Mouse (Mus musculus) gastrocnemius, postnatal 25 days (tissue): ENCODE data around the gene Prkx. TPM values are rescaled to one million over a fixed set of nuclear protein-coding genes. Genes with fewer than 3 reads are reported as not detected.
A peak's percentile ranks its signal among the peaks of the same experiment; 100 is the strongest.

Experiments
- DNase-seq: peaks from one replicate; pipeline ENCODE4 v3.0.0; 2022
- long read RNA-seq, 2 experiments: library from polyadenylated mRNA; stranded (forward); transcript quantifications; one replicate each; pipeline ENCODE4 v2.0.0; 2021
- total RNA-seq, 2 experiments: library from RNA; stranded (reverse); gene quantifications; 1 replicate in 1 of 2; 2 replicates in 1 of 2; pipeline ENCODE4 v1.2.3; 2021

The Prkx gene
- 1 to 10 TPM; 5.1 to 5.7 TPM for total RNA-seq
- long read RNA-seq, experiment 1, full-length matches to known transcripts: 1 of 2 reads
- long read RNA-seq, experiment 1, partial matches to known transcripts: 0 of 2 reads
- long read RNA-seq, experiment 1, other reads (novel, unspliced or antisense): 1 of 2 reads
- long read RNA-seq, experiment 2, partial matches to known transcripts: 0 of 2 reads
- long read RNA-seq, experiment 2, other reads (novel, unspliced or antisense): 2 of 2 reads

DNA sequence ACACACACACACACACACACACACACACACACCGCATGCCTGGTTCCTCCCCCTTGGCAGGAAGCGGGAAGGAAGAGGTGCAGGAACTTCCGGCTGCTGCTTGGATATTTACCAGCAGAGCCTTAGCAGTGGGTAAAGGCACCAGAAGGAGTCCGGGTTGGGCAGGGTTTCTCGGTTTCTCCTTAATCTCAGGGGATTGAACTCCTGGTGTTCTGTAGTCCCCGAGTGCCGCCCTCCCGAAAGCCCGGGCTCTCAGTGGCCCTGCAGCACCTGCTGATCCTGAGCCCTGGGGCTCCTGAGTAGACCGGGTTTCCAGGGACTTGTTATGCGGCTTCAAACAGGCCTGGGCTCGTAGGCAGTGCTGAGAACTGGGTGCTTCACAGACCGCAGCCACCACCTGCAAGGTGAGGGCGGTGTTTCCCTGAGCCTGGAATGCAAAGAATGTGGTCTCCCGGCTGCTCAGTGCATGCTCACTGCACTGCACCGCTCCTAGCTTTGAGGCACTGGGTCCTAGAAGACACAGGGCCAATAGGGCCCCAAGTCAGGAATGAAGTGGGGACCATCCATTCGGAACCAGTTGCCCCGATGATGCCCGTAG lies at the start of gene Prkx:
TSS of gene Prkx (minus strand) at position 41 of the 598 bp plus-strand sequence.
- peak; percentile 33 for DNase-seq

DNA sequence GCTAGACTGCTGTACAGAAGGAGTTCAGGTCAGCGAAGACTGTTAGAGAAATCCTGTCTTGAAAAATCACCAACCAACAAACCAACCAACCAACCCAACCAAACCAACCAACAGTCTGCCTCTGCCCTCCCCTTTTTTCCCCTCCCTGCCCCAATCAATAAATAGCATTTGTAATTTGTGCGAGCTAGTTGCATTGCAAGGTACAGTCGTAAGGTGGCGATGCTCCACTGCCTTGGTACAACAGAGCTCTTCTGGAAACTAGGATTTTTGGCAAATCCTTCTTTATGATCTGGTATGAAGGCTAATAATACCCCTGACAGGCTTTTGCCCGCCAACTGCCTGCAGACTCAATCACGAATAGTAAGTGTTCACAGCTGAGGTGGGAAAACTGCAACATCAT lies 16.0 kb upstream of the Prkx start:
- no peak for DNase-seq

DNA sequence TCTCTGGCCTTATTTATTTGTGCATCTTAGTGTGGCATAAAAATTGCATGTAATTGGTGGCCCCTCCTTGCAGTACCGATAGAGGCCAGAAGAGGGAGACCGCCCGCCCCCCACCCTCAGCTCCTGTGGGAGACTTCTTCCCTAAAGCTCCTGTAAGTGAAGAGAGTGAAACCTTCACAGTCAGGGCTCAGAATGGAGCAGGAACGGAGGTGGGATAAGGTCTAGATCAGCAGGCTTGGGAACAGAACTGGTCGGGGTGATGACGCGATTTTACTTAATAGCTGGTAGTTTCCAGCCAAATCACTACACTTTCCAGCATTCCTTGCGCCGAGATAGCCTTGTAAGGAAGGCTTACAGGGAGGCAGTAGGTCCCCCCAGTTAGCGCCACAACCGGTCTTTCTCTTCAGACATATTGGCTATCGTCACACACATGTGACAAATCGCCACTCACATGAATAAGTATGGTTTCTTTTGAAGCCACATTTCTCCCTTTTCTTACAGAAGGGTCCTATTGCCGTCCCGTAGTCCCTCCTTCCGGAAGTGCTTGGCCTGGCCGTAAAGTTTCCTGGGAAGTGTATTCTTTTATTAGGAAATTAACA lies 14.6 kb upstream of the Prkx start:
- DNase-seq: peak; percentile 51

DNA sequence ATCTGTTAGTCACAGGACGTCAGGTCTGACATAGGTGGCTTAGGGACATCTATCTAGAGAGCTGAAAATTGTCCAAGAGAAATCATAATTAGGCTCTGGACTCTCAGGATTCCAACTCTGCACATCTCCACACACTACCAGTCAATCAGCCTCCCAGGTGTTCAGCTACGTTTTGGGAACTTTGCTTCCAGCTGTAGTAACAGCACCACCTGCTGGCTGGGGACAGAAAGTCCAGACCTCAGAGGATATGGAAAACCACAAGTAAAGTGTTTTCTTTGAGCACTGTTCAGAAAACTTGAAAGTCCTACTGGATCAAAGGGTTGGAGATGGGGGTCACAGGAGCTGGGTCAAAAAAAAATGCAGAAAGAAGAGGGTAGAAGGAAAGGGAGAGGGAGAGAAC lies 12.5 kb upstream of the Prkx start:
- DNase-seq: no peak

DNA sequence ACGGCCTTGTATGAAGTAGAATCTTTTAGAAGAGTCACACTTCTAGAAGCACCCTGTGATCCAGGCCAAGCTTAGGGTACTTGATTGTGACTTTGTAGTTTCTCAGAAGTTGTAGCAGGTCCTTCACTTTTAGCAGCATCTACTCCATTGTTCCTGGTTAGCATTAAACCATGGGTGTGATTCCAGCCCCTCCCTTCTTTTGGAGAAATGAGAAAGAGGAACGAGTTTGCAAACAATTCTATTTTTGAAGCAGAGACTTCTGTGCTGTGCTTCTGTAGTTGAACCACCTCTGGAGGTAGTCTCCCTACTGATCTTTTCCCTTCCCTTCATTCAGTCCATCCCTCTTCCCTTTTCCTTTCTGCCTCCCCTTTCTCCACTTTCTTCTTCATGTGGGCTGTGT lies 6.2 kb upstream of the Prkx start:
- no peak for DNase-seq

DNA sequence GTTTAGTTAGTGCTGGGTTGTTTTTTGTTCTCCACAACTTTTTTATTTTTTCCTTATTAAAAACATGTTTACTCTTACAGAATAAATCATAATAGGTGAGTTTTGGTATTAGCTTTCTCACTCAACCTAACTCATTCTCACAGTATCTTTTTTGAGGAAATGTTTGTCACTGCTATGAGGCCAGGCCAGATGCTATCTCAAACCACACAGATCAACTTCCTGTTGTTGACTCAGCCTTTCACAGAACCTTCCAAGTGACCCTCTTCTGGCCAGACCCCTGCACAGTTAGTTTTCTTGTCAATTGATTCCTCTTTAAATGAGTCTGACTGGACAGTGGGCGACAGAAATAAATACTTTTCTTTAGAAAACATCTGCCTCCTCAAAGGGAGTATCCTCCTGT lies 5.5 kb upstream of the Prkx start:
- DNase-seq: no peak

DNA sequence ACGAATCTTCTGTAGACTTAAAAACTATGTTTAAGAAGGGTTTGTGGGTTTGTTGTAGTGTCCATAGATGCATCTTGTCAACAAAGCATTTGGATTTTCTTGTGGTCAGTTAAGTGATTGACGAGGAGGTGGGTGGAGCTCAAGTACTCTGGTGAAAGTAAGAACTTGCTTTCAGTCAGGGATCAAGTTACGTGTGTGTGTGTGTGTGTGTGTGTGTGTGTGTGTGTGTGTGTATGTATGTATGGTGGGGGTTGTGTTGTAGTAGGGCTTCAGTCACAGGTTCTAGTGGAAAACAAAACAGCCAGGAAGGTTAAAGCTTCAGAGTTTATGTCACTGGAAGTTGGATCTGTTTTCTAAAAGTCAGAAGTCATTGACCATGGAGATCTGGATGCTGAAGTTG lies 3.5 kb upstream of the Prkx start:
- no peak for DNase-seq

DNA sequence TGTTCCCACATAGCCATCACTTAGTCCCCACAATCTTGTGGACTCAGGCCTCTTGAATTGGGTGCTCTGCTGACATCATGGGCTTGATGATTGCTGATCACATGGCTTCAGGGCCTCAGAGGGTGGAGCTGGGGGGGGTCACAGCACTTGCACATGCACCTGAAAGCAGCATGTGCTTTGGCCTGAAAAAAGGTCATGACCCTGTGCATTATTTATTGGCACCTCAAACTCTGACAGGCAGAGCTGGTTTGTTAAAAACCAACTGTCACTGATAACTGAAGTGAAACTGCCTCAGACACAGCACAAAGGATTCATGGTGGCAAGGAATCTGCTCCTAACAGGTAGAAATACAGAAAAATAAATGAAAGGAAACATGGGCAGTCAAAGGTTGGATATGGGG lies 1.7 kb upstream of the Prkx start:
- no peak for DNase-seq

DNA sequence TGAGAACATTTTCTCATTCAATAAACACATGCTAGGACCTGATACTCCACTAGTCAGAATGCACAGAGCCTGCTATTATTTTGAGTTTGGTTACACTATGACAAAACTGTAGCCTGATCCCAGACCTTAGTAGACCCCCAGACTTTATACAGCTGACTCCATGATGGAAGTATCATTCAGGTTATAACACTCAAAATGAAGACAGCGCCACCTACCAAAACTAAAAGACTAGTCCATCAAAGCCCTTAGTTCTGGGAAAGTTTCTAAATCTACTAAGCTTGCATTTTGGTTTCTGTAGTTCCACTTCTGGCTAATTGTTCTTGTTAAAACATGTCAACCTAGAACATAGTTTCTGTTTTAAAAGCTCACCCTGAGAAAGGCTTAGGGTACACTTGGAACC lies 838 bp upstream of the Prkx start:
- no peak for DNase-seq

DNA sequence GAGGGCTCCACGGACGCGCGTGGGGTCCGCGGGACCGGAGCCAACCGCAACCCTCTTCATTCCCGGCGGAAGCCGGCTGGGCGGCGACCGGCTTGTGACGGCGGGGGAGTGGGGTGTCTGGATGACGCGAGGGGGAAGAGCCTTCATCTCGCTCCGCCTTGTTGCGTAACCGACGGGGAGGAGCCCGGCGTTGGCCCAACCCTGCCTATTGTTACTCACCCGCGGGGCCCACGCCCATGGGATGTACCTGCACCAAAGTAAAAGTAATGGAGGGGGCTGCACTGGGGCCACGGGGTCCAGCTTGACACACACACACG lies 262 bp downstream of the Prkx start:
- DNase-seq: peak; percentile 83

DNA sequence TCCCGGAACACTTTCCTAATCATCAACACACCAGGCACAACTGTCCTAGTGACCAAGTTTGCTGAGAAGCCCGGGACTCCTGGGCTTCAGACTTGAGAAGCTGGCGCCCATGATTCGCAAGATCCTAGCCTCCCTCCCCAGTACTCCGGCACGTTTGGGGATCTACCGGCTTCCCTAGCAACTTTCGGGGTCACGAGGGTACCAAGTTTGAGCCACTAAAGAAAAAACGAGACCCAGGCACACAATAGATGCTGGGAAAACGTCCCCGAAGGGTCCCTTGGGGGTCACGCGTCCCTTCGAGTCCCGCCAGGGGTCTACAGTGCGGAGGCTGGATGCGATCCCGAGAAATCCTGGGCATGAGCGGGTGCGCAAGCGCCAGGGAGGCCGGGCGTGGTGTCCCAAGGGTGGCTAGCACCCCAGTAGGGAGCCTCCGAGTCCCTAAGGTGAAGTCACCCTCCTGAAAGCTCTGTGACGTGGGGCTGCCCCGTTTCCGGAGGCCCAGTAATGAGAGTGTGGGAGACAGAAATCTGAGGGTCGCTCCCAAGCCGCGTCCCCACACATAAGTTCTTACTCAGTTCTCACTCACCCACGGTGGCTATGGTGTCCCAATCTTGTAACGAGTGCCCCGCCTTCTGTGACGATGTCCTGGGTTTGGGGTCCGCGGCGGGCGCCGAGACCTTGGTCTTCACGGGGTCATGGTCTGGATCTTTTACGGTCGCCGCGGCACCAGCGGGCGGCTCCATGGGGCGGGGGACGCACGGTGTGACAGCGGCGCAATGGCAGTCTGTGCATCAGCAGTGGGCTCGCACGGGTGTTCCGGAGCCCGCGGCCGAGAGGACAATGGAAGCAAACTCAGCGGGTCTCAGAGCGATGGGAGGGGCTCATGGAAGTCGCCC lies 868 bp downstream of the Prkx start:
- peak; percentile 9 for DNase-seq

DNA sequence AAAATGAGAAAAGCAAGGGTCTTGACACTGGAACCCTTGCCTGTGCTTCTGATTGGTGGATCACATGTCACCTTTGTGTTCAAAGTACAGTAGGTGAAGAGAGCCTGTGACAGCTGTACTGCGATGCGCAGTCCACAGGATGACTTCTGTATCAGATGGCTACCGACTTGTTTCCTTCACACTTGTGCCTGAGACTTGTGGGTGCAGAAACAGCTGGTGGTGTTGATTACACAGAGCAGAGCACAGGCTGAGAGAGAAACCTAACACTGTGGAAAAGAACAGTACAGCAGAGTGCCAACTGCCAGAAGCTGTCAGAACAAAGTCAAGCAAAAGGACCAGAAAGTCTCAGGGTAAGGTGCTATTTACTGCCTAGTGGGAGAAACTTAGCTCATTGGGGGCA lies 7.4 kb downstream of the Prkx start:
- DNase-seq: no peak

DNA sequence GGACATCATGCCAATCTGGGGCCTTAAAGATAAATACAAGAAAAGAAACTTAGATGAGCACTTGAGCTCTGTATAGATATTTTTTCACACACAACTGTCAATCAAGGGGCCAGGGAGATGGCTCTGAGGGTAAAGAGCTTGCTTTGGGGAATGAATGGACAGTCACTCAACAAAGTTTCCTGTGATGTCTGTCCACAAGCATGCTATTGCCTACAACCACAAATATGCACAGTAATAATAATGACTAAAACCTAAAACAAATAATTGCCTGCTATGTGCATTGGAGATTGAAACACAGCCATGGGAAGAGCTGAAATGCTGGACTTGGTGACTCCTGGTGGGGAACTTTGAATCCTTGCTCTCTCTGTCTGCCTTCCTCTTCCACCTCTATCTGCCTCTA lies 9.7 kb downstream of the Prkx start:
- no peak for DNase-seq

DNA sequence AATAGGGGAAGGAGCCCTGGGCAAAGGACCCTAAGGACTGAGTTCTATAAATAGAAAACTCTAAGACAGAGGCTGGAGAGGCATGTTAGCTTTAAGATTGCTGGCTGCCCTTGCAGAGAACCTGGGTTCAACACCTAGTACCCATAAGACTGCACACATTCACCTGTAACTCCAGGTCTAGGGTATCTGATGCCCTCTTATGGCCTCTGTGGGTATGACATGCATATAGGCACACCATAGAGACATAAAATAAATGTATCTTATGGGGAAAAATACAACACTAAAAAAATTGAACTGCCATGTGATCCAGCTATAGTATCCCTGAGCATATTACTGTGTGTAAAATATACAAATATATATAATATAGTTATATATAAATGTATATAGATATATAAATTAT lies 18.3 kb downstream of the Prkx start:
- no peak for DNase-seq

DNA sequence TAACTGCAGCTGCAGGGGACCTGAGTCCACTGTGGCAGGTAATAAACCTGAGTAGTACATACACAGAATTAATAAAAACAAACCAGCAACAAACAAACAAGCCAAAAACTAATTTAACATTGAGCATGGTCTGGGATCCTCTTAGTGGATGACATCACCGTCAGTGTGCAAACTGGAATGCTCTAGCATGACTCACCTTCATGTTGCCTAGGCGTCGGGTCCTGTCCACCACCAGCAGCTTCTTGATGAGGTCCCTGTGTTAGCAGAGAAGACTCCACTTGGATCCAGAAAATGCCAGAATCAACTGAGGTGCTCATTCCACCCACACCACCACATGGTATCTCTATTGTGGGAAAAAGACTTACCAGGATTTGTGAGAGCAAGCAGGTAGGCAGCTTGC lies 30.9 kb downstream of the Prkx start:
- no peak for DNase-seq

DNA sequence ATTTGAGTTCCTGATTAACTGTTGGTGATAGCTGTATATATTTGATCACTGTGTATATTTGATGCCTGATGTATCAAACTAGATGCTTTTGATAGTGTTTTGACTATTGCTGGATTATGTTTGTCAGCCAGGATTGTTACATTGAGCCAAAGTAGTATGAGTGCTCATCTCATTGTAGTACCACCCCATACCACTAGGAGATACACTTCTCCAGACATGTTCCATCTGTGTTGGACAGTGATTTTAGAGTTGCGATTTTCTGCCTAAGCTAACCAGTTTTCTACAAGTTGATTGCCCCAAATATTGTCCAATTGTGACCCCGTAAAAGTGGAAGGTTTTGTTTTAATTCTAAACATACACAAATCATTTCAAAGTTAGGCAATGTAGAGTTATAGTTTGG lies 51.8 kb downstream of the Prkx start:
- no peak for DNase-seq

DNA sequence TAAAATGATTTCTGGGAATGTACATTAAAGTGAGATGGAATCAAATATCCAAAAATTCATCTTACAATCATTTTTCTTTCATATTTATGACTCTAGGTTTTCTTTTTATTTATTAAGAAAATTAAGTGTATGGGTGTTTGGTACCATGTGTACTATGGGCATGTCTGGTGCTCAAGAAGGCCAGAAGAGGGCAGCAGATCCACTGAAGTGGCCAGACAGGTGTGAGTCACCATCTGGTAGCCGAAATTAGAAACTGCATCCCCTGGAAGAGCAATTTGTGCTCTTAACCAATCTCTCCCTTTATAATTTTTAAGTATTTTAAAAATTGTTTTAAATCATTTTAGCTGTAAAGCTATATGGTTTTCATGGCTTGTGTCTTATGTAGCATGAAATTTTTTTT lies 54.7 kb downstream of the Prkx start:
- DNase-seq: no peak

DNA sequence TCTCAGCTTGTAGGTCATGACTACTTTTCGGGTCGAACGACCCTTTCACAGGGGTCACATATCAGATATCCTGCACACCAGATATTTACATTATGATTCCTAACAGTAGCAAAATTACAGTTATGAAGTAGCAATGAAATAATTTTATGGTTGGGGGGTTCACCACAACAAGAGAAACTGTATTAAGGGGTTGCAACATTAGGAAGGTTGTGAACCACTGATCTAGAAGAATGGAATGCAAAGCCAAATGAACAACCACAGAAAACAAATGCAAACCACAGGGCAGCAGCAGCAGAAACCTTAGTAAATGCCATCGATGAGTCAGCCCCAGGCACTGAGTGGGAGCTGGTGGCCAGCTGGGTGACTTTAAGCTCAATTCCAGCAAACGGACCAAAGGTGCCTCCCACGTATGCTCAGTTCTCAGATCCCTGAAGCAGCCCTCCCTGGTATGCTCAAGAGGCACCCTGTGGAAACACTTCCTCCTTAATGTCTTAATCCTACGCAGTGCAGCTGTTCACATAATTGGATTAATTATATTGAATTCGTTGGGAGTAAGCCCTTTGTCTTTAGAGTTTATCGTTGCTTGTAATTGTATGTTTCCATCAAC lies 62.0 kb downstream of the Prkx start:
- DNase-seq: no peak

DNA sequence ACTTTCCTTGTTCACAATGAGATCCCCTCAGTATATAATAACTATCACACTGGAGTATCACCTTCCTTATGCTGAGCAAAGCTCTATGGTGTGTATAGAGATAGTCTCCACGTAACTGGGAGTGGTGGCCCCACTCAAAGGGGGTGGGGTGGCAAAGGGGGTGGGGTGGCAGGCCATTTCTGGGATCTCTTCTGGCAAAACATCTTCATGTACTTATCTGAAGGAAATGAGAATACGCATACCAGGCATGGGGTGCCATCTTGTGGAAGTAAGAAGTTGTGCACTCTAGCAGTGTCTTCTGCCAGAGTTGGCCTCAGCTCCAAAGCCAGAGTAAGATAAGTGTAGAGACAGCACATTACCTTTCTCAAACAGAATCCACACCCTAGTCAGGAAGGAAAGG lies 75.8 kb downstream of the Prkx start:
- no peak for DNase-seq
